Mouse (Mus musculus) liver, postnatal 0 days (tissue): ENCODE results near the gene Cd19.
"Not testable (repeated sequence)": the region's sequence is repeated elsewhere in the genome, so short reads cannot be mapped to it uniquely, and the experiment has no call there.

ENCODE experiments used
- CTCF ChIP-seq: sonication (generic); IDR thresholded peaks from 2 replicates; pipeline ENCODE4 v1.5.1; 2016; ENCODE audit warnings: antibody characterized with exemption, low read depth
- EP300 ChIP-seq: IDR thresholded peaks from 2 replicates; pipeline ENCODE4 v1.6.1; 2016; ENCODE audit warnings: antibody characterized with exemption, low read depth, mild to moderate bottlenecking

- TF ChIP-seq EP300, CTCF: not testable (repeated sequence)
Observed at GRCm38 (mm10) chr7:126402518-126402917, 12.2 kb downstream of the Cd19 start.
